Mouse (Mus musculus) embryonic facial prominence, embryonic 10.5 days (tissue): ENCODE measurements around the gene Sycp2l. TPM values are rescaled to one million over a fixed set of nuclear protein-coding genes. Genes with fewer than 3 reads are reported as not detected.
"Not testable (repeated sequence)": the region's sequence is repeated elsewhere in the genome, so short reads cannot be mapped to it uniquely, and the experiment has no call there.

Experiments
- DNase-seq: peaks from one replicate; pipeline ENCODE4 v3.0.0-alpha.2; 2017; ENCODE audit warnings: low spot score
- H3K27ac ChIP-seq: fragments of 300-500 bp; sonication (generic); replicated peaks from 2 replicates; pipeline ENCODE4 v1.5.1; 2016; ENCODE audit warnings: mild to moderate bottlenecking
- H3K27me3 ChIP-seq: fragments of 300-500 bp; sonication (generic); replicated peaks from 2 replicates; pipeline ENCODE4 v1.6.1; 2016; ENCODE audit warnings: low read depth, mild to moderate bottlenecking; ENCODE audit not compliant: poor library complexity, severe bottlenecking
- H3K36me3 ChIP-seq: fragments of 300-500 bp; sonication (generic); replicated peaks from 2 replicates; pipeline ENCODE4 v1.6.1; 2016; ENCODE audit warnings: mild to moderate bottlenecking, moderate library complexity
- H3K4me1 ChIP-seq: fragments of 300-500 bp; sonication (generic); 2 replicates; pipeline ENCODE4 v1.6.1; 2016
- H3K4me3 ChIP-seq: fragments of 300-500 bp; sonication (generic); 2 replicates; pipeline ENCODE4 v1.5.1; 2016; ENCODE audit warnings: mild to moderate bottlenecking, moderate library complexity
- H3K9me3 ChIP-seq: fragments of 300-500 bp; sonication (generic); 2 replicates; pipeline ENCODE4 v1.6.1; 2016; ENCODE audit warnings: mild to moderate bottlenecking
- WGBS: fragments of 180-500 bp; shearing (Covaris S2); methylation state at CpG from one replicate; pipeline ENCODE4 v1.1.7; 2016; 5-methylcytosine and 5-hydroxymethylcytosine counted together
- polyA plus RNA-seq: library from polyadenylated mRNA; unstranded; fragments of >200 nt; fragmentation: Nextera tagmentation; extraction: Ambion mirVana; gene quantifications from 2 replicates; pipeline ENCODE4 v1.2.1, GENCODE M21; 2016

The Sycp2l gene
- polyA plus RNA-seq, 1 experiment from 2014 or later = 0.12 TPM

- Histone ChIP-seq H3K36me3 (no peaks in the 10 kb centered on the region), H3K9me3 (no peaks in the 10 kb centered on the region), H3K27me3 (no peaks in the 10 kb centered on the region), H3K27ac (no peak overlapping the region), H3K4me3 (no peak overlapping the region), H3K4me1 (no peaks in the 10 kb centered on the region)
- DNase-seq = no peak
- 78% methylated on average over 6 of the region's 6 CpGs for WGBS
Measured at GRCm38 (mm10) chr13:41145433-41145970, 31.4 kb downstream of the Sycp2l start.

GRCm38 (mm10) chr13:41146271-41146670 lies 32.2 kb downstream of the Sycp2l start:
- peak; percentile 60 for DNase-seq

GRCm38 (mm10) chr13:41153146-41153545 lies 39.0 kb downstream of the Sycp2l start:
- no peaks in the 10 kb centered on the region for H3K36me3 ChIP-seq
- H3K27ac ChIP-seq = no peak overlapping the region
- no peak for DNase-seq
- H3K4me1 ChIP-seq = no peaks in the 10 kb centered on the region
- no peaks in the 10 kb centered on the region for H3K27me3 ChIP-seq
- H3K9me3 ChIP-seq = no peaks in the 10 kb centered on the region
- WGBS = 85% methylated on average over 11 of the region's 11 CpGs
- no peak overlapping the region for H3K4me3 ChIP-seq

More at GRCm38 (mm10) chr13:41146271-41146670, 32.2 kb downstream of the Sycp2l start:
- WGBS = 75% methylated on average over 10 of the region's 10 CpGs
- Histone ChIP-seq H3K4me1 (no peaks in the 10 kb centered on the region), H3K9me3 (no peaks in the 10 kb centered on the region), H3K27ac (no peak overlapping the region), H3K4me3 (no peak overlapping the region), H3K27me3 (no peaks in the 10 kb centered on the region), H3K36me3 (no peaks in the 10 kb centered on the region)

- no peaks in the 10 kb centered on the region for H3K4me1 ChIP-seq
- no peak for DNase-seq
- WGBS = 72% methylated on average over 5 of the region's 5 CpGs
- no peak overlapping the region for H3K4me3 ChIP-seq
- H3K9me3 ChIP-seq = no peaks in the 10 kb centered on the region
- H3K36me3 ChIP-seq = no peaks in the 10 kb centered on the region
- H3K27ac ChIP-seq = no peak overlapping the region
- no peaks in the 10 kb centered on the region for H3K27me3 ChIP-seq
Measured at GRCm38 (mm10) chr13:41158426-41158825, 44.3 kb downstream of the Sycp2l start.

- H3K4me1 ChIP-seq = no peaks in the 10 kb centered on the region
- no peaks in the 10 kb centered on the region for H3K27me3 ChIP-seq
- DNase-seq = no peak
- no peaks in the 10 kb centered on the region for H3K9me3 ChIP-seq
- H3K27ac ChIP-seq = no peak overlapping the region
- WGBS = 87% methylated on average over 6 of the region's 6 CpGs
- H3K4me3 ChIP-seq = no peak overlapping the region
- H3K36me3 ChIP-seq = peaks cover 82% of the 10 kb centered on the region
Measured at GRCm38 (mm10) chr13:41187886-41188285, 73.8 kb downstream of the Sycp2l start.

GRCm38 (mm10) chr13:41195640-41196333 lies 81.7 kb downstream of the Sycp2l start:
- Histone ChIP-seq H3K4me3 (no peak overlapping the region), H3K36me3 (peaks cover 31% of the 10 kb centered on the region), H3K27me3 (no peaks in the 10 kb centered on the region), H3K27ac (no peak overlapping the region), H3K9me3 (no peaks in the 10 kb centered on the region), H3K4me1 (no peaks in the 10 kb centered on the region)
- WGBS = 73% methylated on average over 3 of the region's 3 CpGs
- DNase-seq = no peak

- no peaks in the 10 kb centered on the region for H3K9me3 ChIP-seq
- no peak for DNase-seq
- no peaks in the 10 kb centered on the region for H3K27me3 ChIP-seq
- peaks cover 8% of the 10 kb centered on the region; the same call in 1 of the 2 replicates for H3K36me3 ChIP-seq
- H3K4me3 ChIP-seq = no peak overlapping the region
- 86% methylated on average over 2 of the region's 2 CpGs for WGBS
- peaks cover 30% of the 10 kb centered on the region for H3K4me1 ChIP-seq
- no peak overlapping the region for H3K27ac ChIP-seq
Measured at GRCm38 (mm10) chr13:41200861-41201260, 86.8 kb downstream of the Sycp2l start.

GRCm38 (mm10) chr13:41203289-41203688 lies 89.2 kb downstream of the Sycp2l start:
- H3K4me3 ChIP-seq = no peak overlapping the region
- 44% methylated on average over 7 of the region's 7 CpGs for WGBS
- no peaks in the 10 kb centered on the region for H3K9me3 ChIP-seq
- no peak overlapping the region for H3K27ac ChIP-seq
- H3K4me1 ChIP-seq = peaks cover 30% of the 10 kb centered on the region
- DNase-seq = no peak
- H3K27me3 ChIP-seq = no peaks in the 10 kb centered on the region
- no peaks in the 10 kb centered on the region for H3K36me3 ChIP-seq

GRCm38 (mm10) chr13:41203691-41204090 lies 89.6 kb downstream of the Sycp2l start:
- WGBS = 63% methylated on average over 9 of the region's 9 CpGs
- no peak for DNase-seq
- Histone ChIP-seq H3K36me3 (no peaks in the 10 kb centered on the region), H3K9me3 (no peaks in the 10 kb centered on the region), H3K4me3 (no peak overlapping the region), H3K27ac (no peak overlapping the region), H3K27me3 (no peaks in the 10 kb centered on the region), H3K4me1 (peaks cover 30% of the 10 kb centered on the region)

GRCm38 (mm10) chr13:41205568-41205967 lies 91.5 kb downstream of the Sycp2l start:
- not testable (repeated sequence) for DNase-seq, H3K27ac ChIP-seq, H3K4me3 ChIP-seq, H3K36me3 ChIP-seq, H3K9me3 ChIP-seq, H3K27me3 ChIP-seq
- H3K4me1 ChIP-seq = peaks cover 30% of the 10 kb centered on the region

- Histone ChIP-seq H3K4me3 (no peak overlapping the region), H3K9me3 (no peaks in the 10 kb centered on the region), H3K27ac (no peak overlapping the region), H3K4me1 (peaks cover 29% of the 10 kb centered on the region), H3K27me3 (no peaks in the 10 kb centered on the region), H3K36me3 (no peaks in the 10 kb centered on the region)
- DNase-seq = no peak
- WGBS = 88% methylated on average over 5 of the region's 5 CpGs
Measured at GRCm38 (mm10) chr13:41206241-41206640, 92.1 kb downstream of the Sycp2l start.

- no peak for DNase-seq
- H3K27ac ChIP-seq = no peak overlapping the region
- no peak overlapping the region for H3K4me3 ChIP-seq
- no peaks in the 10 kb centered on the region for H3K36me3 ChIP-seq
- H3K27me3 ChIP-seq = no peaks in the 10 kb centered on the region
- 82% methylated on average over 4 of the region's 4 CpGs for WGBS
- no peaks in the 10 kb centered on the region for H3K9me3 ChIP-seq
- peaks cover 11% of the 10 kb centered on the region; the same call in 1 of the 2 replicates for H3K4me1 ChIP-seq
Measured at GRCm38 (mm10) chr13:41211276-41211675, 97.2 kb downstream of the Sycp2l start.

- DNase-seq = no peak
- no peak overlapping the region for H3K4me3 ChIP-seq
Measured at GRCm38 (mm10) chr13:41212558-41213322, 98.6 kb downstream of the Sycp2l start.

More at GRCm38 (mm10) chr13:41212558-41213322, 98.6 kb downstream of the Sycp2l start:
- Histone ChIP-seq H3K9me3 (no peaks in the 10 kb centered on the region), H3K27me3 (no peaks in the 10 kb centered on the region), H3K4me1 (peaks cover 11% of the 10 kb centered on the region; the same call in 1 of the 2 replicates), H3K27ac (no peak overlapping the region), H3K36me3 (no peaks in the 10 kb centered on the region)
- 69% methylated on average over 6 of the region's 6 CpGs for WGBS
